20 mouse cellular contexts compared by ENCODE assay signal in the genomic region with DNA sequence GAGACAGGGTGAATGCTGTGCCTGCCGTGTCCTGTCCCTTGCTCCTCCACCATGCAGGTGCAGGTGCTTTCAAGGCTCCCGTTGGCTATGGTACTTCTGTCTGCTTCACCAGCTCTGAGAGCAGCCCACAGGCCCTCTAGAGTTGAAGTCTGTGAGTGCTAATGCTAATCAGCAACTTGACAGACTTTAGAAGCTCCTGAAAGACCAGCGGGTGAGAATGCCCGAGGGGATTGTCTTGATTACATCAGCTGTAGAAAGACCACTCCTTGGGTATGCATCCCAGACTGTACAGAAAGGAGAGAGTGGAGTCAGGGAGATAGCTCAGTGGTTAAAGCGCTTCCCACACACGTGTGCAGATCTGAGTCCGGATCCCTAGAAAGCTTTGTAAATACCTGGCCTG. TPM values are rescaled to one million over a fixed set of nuclear protein-coding genes. Genes with fewer than 3 reads are reported as not detected.
"Had no signal": no experiment of that assay in that cellular context is flagged by ENCODE, and none has a peak within 500 bp of the region (broad histone marks: within the 10 kb centered on the region; RNA-seq: fewer than 3 reads in every experiment).

No protein-coding gene starts in this region.

- DNase-seq: liver, postnatal 0 days; lung, adult 2 months; lung, postnatal 14 days; lung, postnatal 36 days; midbrain, embryonic 14.5 days; right cerebral cortex, postnatal 14 days; thymus, adult 2 months; thymus, postnatal 25 days; thymus, postnatal 4 days had no signal

- H3K27ac ChIP-seq: liver, embryonic 15.5 days; lung, embryonic 15.5 days; macrophage; midbrain, embryonic 12.5 days; neural tube, embryonic 12.5 days; stomach, embryonic 15.5 days; stomach, postnatal 0 days had no signal

- H3K4me1 ChIP-seq: midbrain, embryonic 12.5 days; neural tube, embryonic 12.5 days had no signal

- H3K9ac ChIP-seq: liver, embryonic 15.5 days; liver, postnatal 0 days; lung, embryonic 15.5 days; midbrain, embryonic 12.5 days; neural tube, embryonic 12.5 days; stomach, embryonic 15.5 days had no signal

- H3K4me3 ChIP-seq: liver, embryonic 15.5 days; lung, embryonic 15.5 days; midbrain, embryonic 12.5 days; neural tube, embryonic 12.5 days; stomach, embryonic 15.5 days had no signal

- H3K27me3 ChIP-seq: lung, embryonic 15.5 days; midbrain, embryonic 12.5 days; neural tube, embryonic 12.5 days; stomach, embryonic 15.5 days had no signal

- ATAC-seq: liver, postnatal 0 days; lung, postnatal 0 days had no signal

- H3K4me2 ChIP-seq: liver, embryonic 15.5 days; lung, embryonic 15.5 days; midbrain, embryonic 12.5 days; neural tube, embryonic 12.5 days; stomach, embryonic 15.5 days had no signal

- H3K9me3 ChIP-seq: liver, embryonic 15.5 days; lung, embryonic 15.5 days; midbrain, embryonic 12.5 days; neural tube, embryonic 12.5 days; stomach, embryonic 15.5 days had no signal

- H3K36me3 ChIP-seq: liver, embryonic 15.5 days; lung, embryonic 15.5 days; midbrain, embryonic 12.5 days; neural tube, embryonic 12.5 days; stomach, embryonic 15.5 days had no signal

RNA-seq across cellular contexts. Expression of gene Synm, which starts 31.7 kb away (rescaled TPM):
- total RNA-seq: megakaryocyte progenitor cell, adult 5-6 weeks; monocyte, adult 5-6 weeks; neutrophil, adult 5-6 weeks had no signal
- polyA plus RNA-seq: macrophage had no signal
